Mouse (Mus musculus) heart, postnatal 4 days (tissue): ENCODE measurements around the gene Pla2g4b. TPM values are rescaled to one million over a fixed set of nuclear protein-coding genes. Genes with fewer than 3 reads are reported as not detected.

Experiments
- DNase-seq: peaks from one replicate; pipeline ENCODE4 v3.0.0; 2021
- total RNA-seq, 2 experiments: library from RNA; stranded (reverse); gene quantifications; 2 replicates each; pipeline ENCODE4 v1.2.3; 2021

The Pla2g4b gene
- total RNA-seq, 2 experiments from 2014 or later = 1.9 to 4.0 TPM

- no peak for DNase-seq
Measured at GRCm38 (mm10) chr2:120015882-120016281, 17.3 kb upstream of the Pla2g4b start.

DNA sequence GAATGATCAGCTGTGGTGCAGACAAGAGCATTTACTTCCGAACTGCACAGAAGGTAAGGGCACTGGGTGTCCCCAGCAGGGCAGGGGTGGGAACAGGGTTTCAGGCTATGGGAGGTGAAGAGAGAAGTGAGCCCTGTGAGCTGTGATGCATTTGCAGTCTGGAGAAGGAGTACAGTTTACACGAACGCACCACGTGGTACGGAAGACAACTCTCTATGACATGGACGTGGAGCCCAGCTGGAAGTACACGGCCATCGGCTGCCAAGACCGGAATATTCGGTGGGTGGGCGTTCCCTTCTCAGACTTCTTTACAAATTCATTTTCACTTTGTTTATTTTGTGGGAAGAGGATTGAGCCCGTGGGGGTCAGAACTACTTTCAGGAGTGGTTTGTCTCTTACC is 15.6 kb upstream of the Pla2g4b start:
- DNase-seq = no peak

- DNase-seq = peak; percentile 73
Measured at GRCm38 (mm10) chr2:120024337-120024736, 8.9 kb upstream of the Pla2g4b start.

DNA sequence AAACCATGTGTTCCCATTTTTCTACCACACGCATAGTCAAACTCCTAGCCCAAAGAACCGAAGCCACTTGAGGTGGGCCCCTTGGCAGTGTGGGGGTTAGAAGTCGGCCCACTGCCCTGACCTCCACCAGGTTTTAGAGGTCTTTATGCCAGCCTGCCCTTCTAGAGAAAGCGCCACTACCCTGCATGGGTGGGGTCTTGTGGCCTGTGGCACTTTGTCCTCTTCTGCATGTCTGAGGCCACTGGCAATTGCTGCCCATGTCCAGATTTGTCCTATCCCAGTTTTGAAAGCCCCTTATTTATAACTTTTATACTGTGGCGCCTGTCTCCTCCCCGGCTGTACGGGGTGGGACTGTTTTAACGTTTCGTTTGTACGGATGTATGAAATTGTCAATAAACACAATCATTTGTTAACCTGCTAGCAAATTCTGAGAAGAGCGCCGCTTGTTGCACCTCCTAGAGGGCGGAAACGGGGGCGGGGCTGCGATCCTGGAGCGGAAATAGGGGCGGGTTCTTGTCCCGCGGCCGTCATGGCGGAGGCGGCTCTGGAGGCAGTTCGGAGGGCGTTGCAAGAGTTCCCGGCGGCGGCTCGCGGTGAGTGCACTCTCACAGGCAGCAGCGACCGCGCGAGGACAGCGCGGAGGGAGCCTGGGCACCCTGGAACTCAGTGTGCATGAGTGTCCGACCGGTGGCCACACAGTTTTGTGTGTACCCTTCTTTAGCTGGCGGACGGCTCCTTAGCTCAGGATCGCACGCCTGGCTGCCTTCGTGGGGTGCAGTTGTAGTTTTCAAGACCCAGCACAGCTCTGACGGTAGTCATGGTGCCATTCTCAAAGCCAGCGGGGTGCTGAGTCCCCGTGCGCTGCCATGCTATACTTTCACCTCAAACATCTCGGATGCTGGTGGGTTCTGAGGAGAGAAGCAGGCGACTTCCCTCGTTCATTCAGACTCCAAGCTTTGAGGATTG is 6.0 kb upstream of the Pla2g4b start, which contains the start of the genes Jmjd7 and Gm28042:
Gene Jmjd7, plus strand, starts transcription at position 500 of the 966 bp plus-strand sequence.
Gene Gm28042, plus strand, starts transcription at position 510 of the 966 bp plus-strand sequence.
- DNase-seq = peak; percentile 95

- no peak for DNase-seq
Measured at GRCm38 (mm10) chr2:120027950-120028331, 5.3 kb upstream of the Pla2g4b start.

DNA sequence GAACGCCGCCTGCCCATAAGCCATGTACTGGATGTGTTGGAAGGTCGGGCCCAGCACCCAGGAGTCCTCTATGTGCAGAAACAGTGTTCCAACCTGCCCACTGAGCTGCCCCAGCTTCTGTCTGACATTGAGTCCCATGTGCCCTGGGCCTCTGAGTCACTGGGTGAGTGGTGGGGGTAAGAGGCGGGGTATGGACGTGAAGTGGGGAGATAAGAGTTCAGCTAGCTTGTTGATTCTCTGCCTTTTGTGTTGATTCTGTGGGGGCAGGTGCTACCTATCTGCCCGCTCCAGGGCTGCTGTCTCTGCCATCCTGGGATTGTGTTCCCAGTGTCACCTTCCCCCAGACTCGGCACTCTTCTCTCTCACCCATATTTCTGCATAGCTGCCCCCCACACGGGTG is 2.8 kb upstream of the Pla2g4b start:
- DNase-seq = no peak

GRCm38 (mm10) chr2:120033726-120034125 is 509 bp downstream of the Pla2g4b start:
- DNase-seq = no peak

GRCm38 (mm10) chr2:120037744-120038143 is 4.5 kb downstream of the Pla2g4b start:
- no peak for DNase-seq

GRCm38 (mm10) chr2:120040991-120041390 is 7.8 kb downstream of the Pla2g4b start:
- no peak for DNase-seq

- DNase-seq = no peak
Measured at GRCm38 (mm10) chr2:120044101-120044603, 10.9 kb downstream of the Pla2g4b start.

DNA sequence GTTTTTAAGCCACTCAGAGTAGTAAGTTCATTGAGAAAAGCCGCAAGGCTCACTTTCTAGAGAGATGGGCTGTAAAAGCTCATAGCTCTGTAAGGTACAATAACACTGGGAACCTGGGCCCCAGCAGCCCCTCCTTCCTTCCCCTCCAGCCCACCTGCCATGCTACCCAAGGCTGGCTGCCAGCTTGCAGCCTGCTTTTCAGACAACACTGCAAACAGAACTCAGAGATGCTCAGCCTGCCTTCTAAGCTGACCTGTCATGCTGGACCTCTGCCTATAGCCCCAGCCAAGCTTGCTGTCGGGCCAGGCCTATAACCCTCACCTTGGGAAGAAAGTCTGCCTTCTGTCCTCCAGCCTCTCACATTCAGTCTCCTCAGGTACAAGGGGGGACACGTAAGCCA is 11.5 kb downstream of the Pla2g4b start:
- DNase-seq = no peak

- DNase-seq = no peak
Measured at GRCm38 (mm10) chr2:120046486-120047310, 13.5 kb downstream of the Pla2g4b start.

GRCm38 (mm10) chr2:120048173-120048572 is 15.0 kb downstream of the Pla2g4b start:
- DNase-seq = no peak

GRCm38 (mm10) chr2:120049632-120050274 is 16.5 kb downstream of the Pla2g4b start:
- peak; percentile 72 for DNase-seq

DNA sequence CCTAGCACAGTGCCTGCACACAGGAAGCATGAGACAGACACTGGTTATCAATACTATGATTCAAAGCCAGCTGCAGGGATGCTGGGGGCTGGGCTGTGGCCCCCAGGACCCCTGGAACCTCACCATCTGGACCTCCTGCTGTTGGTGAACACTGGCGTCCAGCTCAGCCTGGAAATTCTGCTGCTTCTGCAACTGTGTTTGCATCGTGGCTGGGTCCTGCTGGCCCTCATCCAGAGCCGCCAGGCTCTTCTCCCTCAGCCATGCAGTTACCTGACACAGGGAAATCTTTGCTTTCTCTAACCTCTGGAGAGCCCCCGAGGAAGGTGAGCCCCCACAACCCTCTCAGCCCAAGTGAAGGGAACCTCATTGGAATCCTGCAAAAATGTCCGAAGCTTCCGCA is 18.2 kb downstream of the Pla2g4b start:
- DNase-seq = no peak

GRCm38 (mm10) chr2:120054771-120055552 is 21.7 kb downstream of the Pla2g4b start:
- DNase-seq = peak; percentile 60

- DNase-seq = no peak
Measured at GRCm38 (mm10) chr2:120055923-120056322, 22.7 kb downstream of the Pla2g4b start.

- no peak for DNase-seq
Measured at GRCm38 (mm10) chr2:120058818-120059217, 25.6 kb downstream of the Pla2g4b start.

DNA sequence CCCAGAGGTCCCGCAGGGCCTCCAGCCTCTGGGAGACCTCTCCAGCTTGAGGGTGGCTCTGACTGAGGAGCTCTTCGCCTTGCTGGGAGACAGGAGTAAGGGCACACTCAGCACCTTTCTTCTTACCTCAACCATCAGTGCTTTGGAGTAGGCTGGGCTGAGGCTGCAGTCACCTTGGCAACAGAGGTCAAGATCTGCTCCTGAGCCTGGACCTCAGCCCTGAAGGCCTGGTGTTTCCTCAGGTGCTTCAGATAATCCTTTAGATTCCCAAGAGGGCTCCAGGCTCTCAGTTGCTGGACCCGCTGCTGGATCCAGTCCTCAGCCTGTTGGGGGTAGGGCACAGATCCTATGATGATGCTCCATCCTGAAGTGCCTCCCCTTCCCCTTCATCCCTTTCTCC is 26.2 kb downstream of the Pla2g4b start:
- DNase-seq = no peak

GRCm38 (mm10) chr2:120060190-120060589 is 27.0 kb downstream of the Pla2g4b start:
- DNase-seq = no peak

DNA sequence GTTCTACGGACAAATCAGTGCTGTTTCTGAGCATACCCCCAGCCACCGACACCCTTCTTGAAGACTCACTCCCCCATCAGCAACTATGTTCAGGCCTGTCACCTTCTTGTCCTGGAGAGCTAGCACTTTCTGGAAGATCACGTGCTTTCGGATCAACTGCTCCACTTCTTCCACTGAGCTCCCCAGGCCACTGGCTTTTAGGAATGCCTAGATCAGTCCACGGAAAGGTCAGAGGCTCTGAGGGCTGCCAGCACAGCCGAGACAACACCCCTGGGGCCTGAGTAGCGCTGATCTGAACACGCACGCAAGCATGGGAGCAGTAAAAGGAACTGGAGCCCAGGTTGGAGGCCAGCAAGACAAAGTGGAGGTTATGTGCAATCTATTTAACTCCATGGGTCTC is 27.4 kb downstream of the Pla2g4b start:
- no peak for DNase-seq

GRCm38 (mm10) chr2:120062248-120062647 is 29.0 kb downstream of the Pla2g4b start:
- DNase-seq = no peak
